12 mouse cellular contexts compared by ENCODE assay signal in genomic region chr2:94524536-94524935, GRCm38 (mm10).
DNase-seq lines count a peak whose midpoint lies in the region; ATAC-seq and TF ChIP-seq lines count a peak whose summit lies in the region.
"Had no signal": no experiment of that assay in that cellular context is flagged by ENCODE, and none has a peak within 500 bp of the region (broad histone marks: within the 10 kb centered on the region; RNA-seq: fewer than 3 reads in every experiment).

No protein-coding gene starts in this region.

- no peaks in the 10 kb centered on the region for H3K4me1 ChIP-seq in forebrain, embryonic 14.5 days (ENCODE audit: control insufficient read depth, insufficient read depth, low read length)
- no peaks in the 10 kb centered on the region for H3K4me1 ChIP-seq in forebrain, embryonic 13.5 days
- H3K4me1 ChIP-seq in midbrain, embryonic 14.5 days (ENCODE audit: control insufficient read depth, insufficient read depth, low read length) = no peaks in the 10 kb centered on the region
- H3K4me1 ChIP-seq in midbrain, embryonic 16.5 days (ENCODE audit: control insufficient read depth, insufficient read depth, low read length) = no peaks in the 10 kb centered on the region
- H3K4me1 ChIP-seq in stomach, postnatal 0 days (replicated peaks; ENCODE audit: control insufficient read depth, insufficient read depth) = no peaks in the 10 kb centered on the region
- H3K4me1 ChIP-seq: embryonic facial prominence, embryonic 13.5 days; hindbrain, embryonic 15.5 days; midbrain, embryonic 15.5 days; stomach, embryonic 15.5 days had no signal

- WGBS in forebrain, embryonic 14.5 days = 29% methylated on average over 6 of the region's 6 CpGs
- 32% methylated on average over 6 of the region's 6 CpGs for WGBS in forebrain, embryonic 13.5 days
- 41% methylated on average over 6 of the region's 6 CpGs for WGBS in midbrain, embryonic 14.5 days
- 36% methylated on average over 6 of the region's 6 CpGs for WGBS in midbrain, embryonic 16.5 days
- WGBS in stomach, postnatal 0 days = 13% methylated on average over 6 of the region's 6 CpGs

- H3K9ac ChIP-seq in forebrain, embryonic 14.5 days (ENCODE audit: low read length) = no peak overlapping the region
- no peak overlapping the region for H3K9ac ChIP-seq in forebrain, embryonic 13.5 days
- H3K9ac ChIP-seq in midbrain, embryonic 14.5 days (replicated peaks; ENCODE audit: low read length) = no peak overlapping the region
- H3K9ac ChIP-seq in midbrain, embryonic 16.5 days (ENCODE audit: low read depth, low read length) = no peak overlapping the region
- no peak overlapping the region for H3K9ac ChIP-seq in stomach, postnatal 0 days (ENCODE audit: low read length)
- H3K9ac ChIP-seq: embryonic facial prominence, embryonic 13.5 days; hindbrain, embryonic 15.5 days; midbrain, embryonic 15.5 days; stomach, embryonic 15.5 days had no signal

- H3K4me2 ChIP-seq in forebrain, embryonic 14.5 days (ENCODE audit: low read length) = no peak overlapping the region
- no peak overlapping the region for H3K4me2 ChIP-seq in forebrain, embryonic 13.5 days
- H3K4me2 ChIP-seq in midbrain, embryonic 14.5 days (ENCODE audit: low read length) = no peak overlapping the region
- H3K4me2 ChIP-seq in midbrain, embryonic 16.5 days (ENCODE audit: low read length) = no peak overlapping the region
- H3K4me2 ChIP-seq in stomach, postnatal 0 days (replicated peaks; ENCODE audit: low read depth) = no peak overlapping the region
- H3K4me2 ChIP-seq: embryonic facial prominence, embryonic 13.5 days; hindbrain, embryonic 15.5 days; midbrain, embryonic 15.5 days; stomach, embryonic 15.5 days had no signal

- no peak for TF ChIP-seq CTCF in stomach, postnatal 0 days (IDR thresholded peaks at IDR 0.05; ENCODE audit: low read depth)

- no peak for TF ChIP-seq EP300 in stomach, postnatal 0 days (optimal IDR thresholded peaks at IDR 0.05)

- H3K4me3 ChIP-seq in forebrain, embryonic 14.5 days (ENCODE audit: low read depth, low read length) = no peak overlapping the region
- H3K4me3 ChIP-seq in forebrain, embryonic 13.5 days = no peak overlapping the region
- no peak overlapping the region for H3K4me3 ChIP-seq in midbrain, embryonic 14.5 days (replicated peaks; ENCODE audit: low read depth, low read length)
- H3K4me3 ChIP-seq in midbrain, embryonic 16.5 days (ENCODE audit: low read depth, low read length) = no peak overlapping the region
- H3K4me3 ChIP-seq in stomach, postnatal 0 days (ENCODE audit: low read depth, low read length) = no peak overlapping the region
- H3K4me3 ChIP-seq: embryonic facial prominence, embryonic 13.5 days; hindbrain, embryonic 15.5 days; midbrain, embryonic 15.5 days; stomach, embryonic 15.5 days had no signal

- no peaks in the 10 kb centered on the region for H3K9me3 ChIP-seq in forebrain, embryonic 14.5 days (replicated peaks; ENCODE audit: control insufficient read depth, low read length)
- H3K9me3 ChIP-seq in forebrain, embryonic 13.5 days (replicated peaks) = no peaks in the 10 kb centered on the region
- no peaks in the 10 kb centered on the region for H3K9me3 ChIP-seq in midbrain, embryonic 14.5 days (ENCODE audit: control insufficient read depth, low read length)
- H3K9me3 ChIP-seq in midbrain, embryonic 16.5 days (replicated peaks; ENCODE audit: control insufficient read depth, low read length, poor library complexity, severe bottlenecking) = no peaks in the 10 kb centered on the region
- H3K9me3 ChIP-seq in stomach, postnatal 0 days (ENCODE audit: control insufficient read depth, low read length) = no peaks in the 10 kb centered on the region
- H3K9me3 ChIP-seq: embryonic facial prominence, embryonic 13.5 days; hindbrain, embryonic 15.5 days; midbrain, embryonic 15.5 days; stomach, embryonic 15.5 days had no signal

- no peaks in the 10 kb centered on the region for H3K27me3 ChIP-seq in forebrain, embryonic 14.5 days (replicated peaks; ENCODE audit: control insufficient read depth, insufficient read depth, low read length)
- H3K27me3 ChIP-seq in forebrain, embryonic 13.5 days = no peaks in the 10 kb centered on the region
- H3K27me3 ChIP-seq in midbrain, embryonic 14.5 days (ENCODE audit: control insufficient read depth, insufficient read depth, low read length) = no peaks in the 10 kb centered on the region
- no peaks in the 10 kb centered on the region for H3K27me3 ChIP-seq in midbrain, embryonic 16.5 days (ENCODE audit: control insufficient read depth, insufficient read depth, low read depth, low read length)
- H3K27me3 ChIP-seq in stomach, postnatal 0 days (ENCODE audit: control insufficient read depth, insufficient read depth, low read length) = no peaks in the 10 kb centered on the region
- H3K27me3 ChIP-seq: embryonic facial prominence, embryonic 13.5 days; hindbrain, embryonic 15.5 days; midbrain, embryonic 15.5 days; stomach, embryonic 15.5 days had no signal

- H3K36me3 ChIP-seq in forebrain, embryonic 14.5 days (ENCODE audit: control insufficient read depth, insufficient read depth, low read length) = no peaks in the 10 kb centered on the region
- no peaks in the 10 kb centered on the region for H3K36me3 ChIP-seq in forebrain, embryonic 13.5 days (ENCODE audit: poor library complexity, severe bottlenecking)
- H3K36me3 ChIP-seq in midbrain, embryonic 14.5 days (ENCODE audit: control insufficient read depth, insufficient read depth, low read length) = no peaks in the 10 kb centered on the region
- no peaks in the 10 kb centered on the region for H3K36me3 ChIP-seq in midbrain, embryonic 16.5 days (ENCODE audit: control insufficient read depth, insufficient read depth, low read length)
- no peaks in the 10 kb centered on the region for H3K36me3 ChIP-seq in stomach, postnatal 0 days (ENCODE audit: control insufficient read depth, insufficient read depth, low read length)
- H3K36me3 ChIP-seq: embryonic facial prominence, embryonic 13.5 days; hindbrain, embryonic 15.5 days; midbrain, embryonic 15.5 days; stomach, embryonic 15.5 days had no signal

- ATAC-seq in forebrain, embryonic 14.5 days = no peak
- ATAC-seq in forebrain, embryonic 13.5 days = no peak
- ATAC-seq in midbrain, embryonic 14.5 days (ENCODE audit: low FRiP score, low TSS enrichment) = no peak
- ATAC-seq in midbrain, embryonic 16.5 days = no peak
- ATAC-seq in stomach, postnatal 0 days (ENCODE audit: low FRiP score, low TSS enrichment) = no peak
- ATAC-seq: midbrain, embryonic 15.5 days had no signal

- no peak overlapping the region for H3K27ac ChIP-seq in forebrain, embryonic 14.5 days (ENCODE audit: low read depth, low read length)
- no peak overlapping the region for H3K27ac ChIP-seq in forebrain, embryonic 13.5 days
- no peak overlapping the region for H3K27ac ChIP-seq in midbrain, embryonic 14.5 days (replicated peaks; ENCODE audit: low read depth, low read length)
- H3K27ac ChIP-seq in midbrain, embryonic 16.5 days (ENCODE audit: low read length) = no peak overlapping the region
- no peak overlapping the region for H3K27ac ChIP-seq in stomach, postnatal 0 days (replicated peaks)
- H3K27ac ChIP-seq: embryonic facial prominence, embryonic 13.5 days; hindbrain, embryonic 15.5 days; midbrain, embryonic 15.5 days; stomach, embryonic 15.5 days had no signal

- DNase-seq in forebrain, embryonic 14.5 days (ENCODE audit: low spot score) = peak; percentile 13
- DNase-seq in midbrain, embryonic 14.5 days = peak; percentile 44
- peak; percentile 58 for DNase-seq in embryo, embryonic 9.5 days (ENCODE audit: extremely low spot score)
- peak; percentile 39 for DNase-seq in stomach, postnatal 0 days (ENCODE audit: low spot score)
- DNase-seq in right cerebral cortex, postnatal 36 days (ENCODE audit: low spot score in 2 of 2) = no peak
- DNase-seq in cerebellum, adult 9-11 months = no peak

Comparison
In these comparisons a context has a peak if more than half of its experiments do, and no peak if none do; other contexts are left out.
1. DNase-seq: peak in forebrain, embryonic 14.5 days (single experiment), midbrain, embryonic 14.5 days (single experiment), embryo, embryonic 9.5 days (single experiment) and stomach, postnatal 0 days (single experiment); none in right cerebral cortex, postnatal 36 days (0 of 2) and cerebellum, adult 9-11 months (single experiment).